Mouse (Mus musculus) granulocyte monocyte progenitor cell, adult 5-6 weeks (primary cell): ENCODE data around the gene Fam171b. TPM values are rescaled to one million over a fixed set of nuclear protein-coding genes. Genes with fewer than 3 reads are reported as not detected.

Source experiments
- ATAC-seq: replicated peaks from 2 replicates; pipeline ENCODE4 v1.8.0; 2016; ENCODE audit warnings: mild to moderate bottlenecking, moderate TSS enrichment, inconsistent platforms; ENCODE audit not compliant: poor library complexity, severe bottlenecking
- total RNA-seq, 2 experiments: library from RNA; stranded (forward) in 1 of 2; stranded (reverse) in 1 of 2; fragments of 200-712, 200-1000 nt in 1 of 2; fragments of >200 nt in 1 of 2; fragmentation: Nextera tagmentation in 1 of 2; gene quantifications; 2 replicates each; pipeline ENCODE4 v1.2.3; 2014 to 2017

The Fam171b gene
- total RNA-seq (2014; fragmentation: Nextera tagmentation) = not detected in 2 replicates
- total RNA-seq (2017) = not detected in 2 replicates

DNA sequence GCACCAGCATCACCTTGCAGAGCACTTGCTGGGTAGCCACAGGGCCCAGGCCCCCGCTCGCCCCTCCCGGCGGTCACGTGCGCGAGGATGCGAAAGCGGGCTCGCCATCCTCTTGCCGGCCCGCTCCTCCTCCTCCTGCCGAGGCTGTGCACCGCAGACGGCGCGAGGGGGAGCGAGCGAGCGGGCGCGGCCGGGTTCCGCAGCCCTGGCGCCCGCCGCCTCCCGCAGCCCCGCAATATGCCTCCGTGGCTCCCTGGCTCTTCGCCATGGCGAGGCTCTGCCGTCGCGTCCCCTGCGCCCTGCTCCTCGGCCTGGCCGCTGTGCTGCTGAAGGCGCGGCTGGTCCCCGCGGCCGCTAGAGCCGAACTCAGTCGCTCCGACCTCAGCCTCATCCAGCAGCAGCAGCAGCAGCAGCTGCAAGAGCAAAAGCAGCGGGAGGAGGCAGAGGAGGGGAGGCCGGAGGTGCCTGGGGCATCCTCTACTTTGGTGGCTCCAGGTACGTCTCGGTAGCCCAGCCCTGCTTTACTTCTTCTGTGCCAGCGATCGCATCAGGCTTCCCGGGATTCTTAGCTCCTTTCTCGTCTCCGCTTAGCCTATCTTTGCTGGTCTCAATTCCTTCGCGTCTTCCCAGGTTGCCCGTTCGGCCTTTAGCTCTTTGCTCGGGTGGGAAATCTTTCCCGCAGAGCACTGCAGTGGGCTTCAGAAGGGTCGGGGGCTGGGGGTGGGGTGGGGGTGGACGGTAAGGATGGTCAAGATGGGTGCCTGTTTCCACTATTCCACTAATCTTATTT lies at the start of gene Fam171b:
Fam171b (plus strand) TSS at position 154 of the 790 bp plus-strand sequence.
- ATAC-seq = peak; percentile 94

DNA sequence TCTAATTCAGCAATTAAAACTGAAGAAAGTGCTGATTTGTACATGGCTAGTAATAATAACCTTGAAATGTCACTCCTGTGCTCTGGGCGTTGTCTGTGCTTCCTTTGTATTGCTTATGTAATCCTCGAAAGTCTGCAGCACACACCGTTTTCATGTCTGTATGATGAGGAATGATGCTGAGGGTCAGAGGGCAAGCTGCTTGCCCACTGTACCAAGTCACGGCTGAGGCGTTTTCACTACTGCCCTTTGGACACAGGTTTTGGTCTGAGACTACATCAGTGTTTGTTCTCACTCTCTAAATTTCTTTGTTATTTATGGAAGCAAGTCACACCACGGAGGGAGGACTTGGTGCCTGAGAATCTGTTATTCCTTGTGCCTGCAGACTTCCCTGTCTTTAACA lies 46.4 kb upstream of the Fam171b start:
- no peak for ATAC-seq

DNA sequence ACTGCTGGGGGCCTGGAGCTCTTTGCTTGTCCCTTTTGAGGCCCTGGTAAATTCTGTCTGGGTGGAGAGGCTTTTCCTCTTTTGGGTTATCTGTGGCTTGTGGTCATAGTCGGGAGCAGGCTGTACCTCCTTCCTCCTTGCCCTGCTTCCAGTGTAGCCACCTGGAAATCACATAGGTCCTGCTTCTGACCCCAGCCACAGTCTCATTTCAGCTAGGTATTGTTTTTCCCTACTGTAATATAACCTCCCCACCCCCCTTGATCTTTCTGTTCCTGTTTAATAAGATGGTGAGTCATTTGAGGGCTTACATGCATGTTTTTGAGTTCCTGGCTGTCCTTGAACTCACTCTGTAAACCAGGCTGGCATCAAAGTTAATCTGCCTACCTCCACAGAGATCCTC lies 45.6 kb upstream of the Fam171b start:
- peak; percentile 87 for ATAC-seq

DNA sequence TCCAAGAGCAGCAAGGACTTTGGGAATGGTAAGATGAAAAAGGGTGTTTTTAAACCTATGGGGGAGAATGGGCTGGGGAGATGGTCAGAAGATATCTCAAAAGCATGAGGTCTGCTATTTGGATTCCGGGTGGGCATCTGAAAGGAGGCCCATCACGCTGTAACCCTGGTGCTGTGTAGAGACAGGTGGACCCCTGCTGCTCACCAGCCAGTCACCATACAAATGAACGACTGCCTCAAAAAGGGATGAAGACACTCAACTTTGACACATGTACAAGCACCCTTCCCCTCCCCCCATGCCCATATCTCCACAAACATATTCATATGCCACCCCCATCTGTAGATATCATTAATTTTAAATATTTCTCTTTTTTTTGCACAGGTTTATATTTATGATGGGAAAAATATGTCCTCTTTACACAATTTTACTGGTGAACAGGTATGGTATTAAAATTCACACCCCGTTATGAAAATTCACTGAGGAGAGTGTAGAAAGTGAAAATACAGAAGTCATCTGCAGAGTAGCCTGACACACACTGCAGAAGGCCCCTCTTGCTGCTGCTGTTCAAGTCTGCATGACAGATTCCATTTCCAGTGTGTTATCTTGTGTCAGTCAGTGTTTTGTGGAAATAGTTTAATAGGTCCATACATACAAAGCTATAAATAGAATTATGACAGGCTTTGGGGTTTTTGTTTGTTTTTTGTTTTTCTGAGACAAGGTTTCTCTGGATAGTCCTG lies 44.0 kb upstream of the Fam171b start:
- ATAC-seq = no peak

DNA sequence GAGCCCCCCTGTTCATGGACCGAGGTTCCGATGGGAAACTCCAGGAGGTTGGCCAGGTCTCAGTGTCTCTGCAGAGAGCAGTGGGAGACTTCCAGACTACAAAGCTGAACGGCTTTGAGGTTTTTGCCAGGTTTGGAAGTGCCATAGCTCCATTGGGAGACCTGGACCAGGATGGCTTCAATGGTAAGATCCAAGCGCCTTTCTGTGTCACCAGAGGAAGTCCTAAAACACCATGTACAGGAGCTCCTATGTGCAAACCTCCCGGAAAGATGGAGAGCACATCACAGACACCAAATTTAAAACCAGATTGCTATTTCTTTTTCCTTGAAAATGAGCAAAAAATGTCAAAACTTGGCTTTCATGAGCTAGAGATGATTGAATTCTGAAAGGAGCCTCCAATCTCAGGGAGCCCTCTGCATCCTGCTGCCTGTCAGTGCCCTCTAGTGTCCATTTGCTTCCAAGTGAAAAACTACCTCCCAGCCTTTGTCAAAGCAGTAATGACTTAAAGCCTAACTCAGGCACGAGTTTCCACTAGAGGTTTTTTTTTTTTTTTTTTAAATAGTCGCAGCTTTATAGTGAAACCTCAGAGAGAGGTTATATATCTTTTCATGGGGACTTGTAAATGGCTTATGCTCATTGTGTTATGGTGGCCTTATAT lies 41.2 kb upstream of the Fam171b start:
- peak; percentile 78 for ATAC-seq

DNA sequence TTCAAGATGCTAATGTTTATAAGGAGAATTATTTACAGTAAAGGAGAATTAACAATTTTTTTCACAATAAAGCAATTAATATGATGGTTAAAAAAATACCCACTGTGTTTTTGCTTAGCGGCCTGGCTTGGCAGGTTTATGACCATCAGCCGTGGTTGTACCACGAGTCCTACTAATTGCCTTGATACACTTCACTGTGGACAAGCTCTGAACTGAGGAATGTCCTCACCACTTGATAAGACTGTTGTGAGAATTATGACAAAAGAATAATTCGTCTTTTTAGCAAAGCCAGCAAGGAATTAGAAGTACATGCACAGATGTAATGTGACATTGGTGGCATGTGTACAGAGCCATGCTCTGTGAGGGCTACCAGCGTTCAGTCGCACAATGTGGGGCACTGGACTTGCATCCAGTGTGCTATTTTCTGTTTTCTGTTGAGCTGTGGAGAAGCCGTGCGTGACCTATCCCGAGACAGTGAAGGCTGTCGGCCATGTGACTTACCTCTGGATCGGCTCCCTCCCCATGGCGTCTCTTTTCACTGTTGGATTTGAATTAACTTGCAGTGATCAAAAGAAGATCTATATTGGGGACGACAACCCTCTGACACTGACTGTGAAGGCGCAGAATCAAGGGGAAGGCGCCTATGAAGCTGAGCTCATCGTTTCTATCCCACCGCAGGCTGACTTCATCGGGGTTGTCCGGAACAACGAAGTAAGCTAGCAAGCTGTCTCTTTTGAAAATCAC lies 20.9 kb upstream of the Fam171b start:
- ATAC-seq = no peak

DNA sequence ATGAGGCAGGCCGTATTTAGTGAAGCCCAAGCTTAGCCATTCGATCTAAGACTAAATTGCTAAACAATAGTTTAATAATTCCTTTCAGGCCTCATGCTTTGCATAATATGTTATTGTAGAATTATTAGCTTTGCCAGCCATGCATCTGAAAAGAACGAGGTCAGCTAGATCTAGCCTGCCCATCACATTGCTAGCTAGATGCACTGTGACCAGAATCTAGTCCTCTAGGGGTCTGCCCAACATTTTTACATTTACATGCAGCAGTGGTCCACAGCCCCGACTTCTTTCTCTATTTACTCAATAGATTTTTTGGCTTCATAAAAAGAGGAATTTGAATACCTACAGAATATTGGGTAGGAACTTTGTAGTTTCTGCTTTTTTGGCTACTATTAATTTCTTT lies 20.3 kb upstream of the Fam171b start:
- no peak for ATAC-seq

DNA sequence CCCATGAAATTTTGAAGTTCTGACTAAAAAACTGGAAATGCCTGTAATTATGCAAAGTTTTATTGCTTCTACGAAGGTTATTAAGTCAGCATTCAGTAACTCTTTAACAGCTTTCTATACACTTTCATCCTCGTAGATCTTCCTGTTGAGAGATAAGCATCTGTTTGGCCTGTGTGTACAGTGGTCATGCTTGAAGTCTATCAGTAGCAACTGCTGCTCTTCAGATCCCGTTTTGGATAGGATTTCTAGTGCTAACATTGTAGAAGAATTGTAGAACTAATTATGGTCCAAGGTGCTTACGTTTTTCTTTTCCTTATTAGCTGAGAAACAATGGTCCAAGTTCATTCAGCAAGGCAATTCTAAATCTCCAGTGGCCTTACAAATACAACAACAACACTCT lies 16.7 kb upstream of the Fam171b start:
- no peak for ATAC-seq

DNA sequence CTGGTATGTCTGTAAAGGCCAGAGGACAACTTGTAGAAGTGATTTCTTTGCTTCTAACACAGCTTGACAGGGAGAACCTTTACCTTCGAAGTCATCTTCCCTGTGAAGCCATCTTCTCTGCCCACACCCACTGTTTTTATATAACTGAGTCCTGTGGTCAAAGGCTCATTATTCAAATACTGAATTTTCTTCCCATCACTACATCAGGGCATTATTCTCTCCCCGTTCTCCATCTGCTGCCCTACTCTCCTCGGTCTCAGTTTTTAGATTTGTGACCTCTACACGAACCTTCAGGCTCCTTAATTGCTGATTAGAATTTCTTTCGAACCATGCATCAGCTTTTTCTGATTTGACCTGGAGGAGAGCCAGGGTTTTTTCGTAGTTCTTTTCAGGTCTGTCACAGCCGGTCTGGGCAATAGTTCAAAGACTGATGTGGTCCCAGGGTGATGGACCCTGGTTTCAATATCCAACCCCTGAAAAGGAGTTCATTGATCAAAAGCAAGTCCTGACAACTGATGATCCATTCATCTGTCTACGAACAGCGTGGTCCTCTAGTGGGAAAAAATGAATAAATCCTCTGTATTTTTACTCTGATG lies 14.4 kb upstream of the Fam171b start:
- no peak for ATAC-seq

DNA sequence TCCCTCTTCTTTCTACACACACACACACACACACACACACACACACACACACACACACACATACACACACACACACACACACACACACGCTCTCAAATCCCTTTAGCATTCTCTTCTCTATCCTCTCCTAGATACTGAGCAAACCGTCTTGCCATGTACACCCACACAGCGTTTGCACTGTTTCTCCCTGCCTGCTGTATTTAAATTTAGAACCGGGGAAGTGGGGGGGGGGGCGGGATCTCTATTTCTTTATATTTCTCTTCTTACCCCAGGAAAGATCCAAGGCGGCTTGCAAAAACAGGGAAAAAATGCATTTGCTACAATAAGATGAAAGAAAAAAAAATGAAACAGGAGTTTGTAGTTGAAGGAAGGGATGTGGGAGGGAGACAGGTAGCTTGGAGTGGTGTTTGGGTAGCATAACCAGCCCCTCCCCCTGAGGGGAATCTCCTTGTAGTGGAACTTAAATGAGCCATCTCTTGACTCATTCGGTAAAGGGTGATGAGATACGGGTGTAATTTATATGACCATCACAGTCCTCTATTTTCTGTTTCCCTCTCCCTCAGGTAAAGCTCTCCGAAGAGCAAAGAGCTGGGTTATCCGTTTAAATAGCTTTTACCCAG lies 947 bp downstream of the Fam171b start:
- no peak for ATAC-seq

DNA sequence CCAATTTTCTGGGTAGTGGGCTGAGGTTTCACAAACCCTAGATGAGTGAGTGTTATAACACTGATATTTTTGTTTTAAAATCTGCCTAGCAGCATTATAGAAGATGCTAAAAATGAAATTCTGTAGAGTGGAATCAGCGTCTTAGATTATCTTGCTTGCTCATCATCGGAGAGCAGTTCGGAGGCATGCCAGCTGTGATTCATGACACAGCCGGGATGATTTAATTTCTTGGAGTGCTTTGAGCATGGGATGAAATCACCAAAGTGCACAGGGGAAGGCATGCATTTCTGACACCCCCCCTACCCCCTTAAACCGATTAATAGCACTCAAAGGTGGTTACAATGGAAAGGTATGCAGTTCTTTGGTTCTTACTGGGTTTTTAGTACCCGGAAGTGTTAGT lies 1.6 kb downstream of the Fam171b start:
- ATAC-seq = no peak

DNA sequence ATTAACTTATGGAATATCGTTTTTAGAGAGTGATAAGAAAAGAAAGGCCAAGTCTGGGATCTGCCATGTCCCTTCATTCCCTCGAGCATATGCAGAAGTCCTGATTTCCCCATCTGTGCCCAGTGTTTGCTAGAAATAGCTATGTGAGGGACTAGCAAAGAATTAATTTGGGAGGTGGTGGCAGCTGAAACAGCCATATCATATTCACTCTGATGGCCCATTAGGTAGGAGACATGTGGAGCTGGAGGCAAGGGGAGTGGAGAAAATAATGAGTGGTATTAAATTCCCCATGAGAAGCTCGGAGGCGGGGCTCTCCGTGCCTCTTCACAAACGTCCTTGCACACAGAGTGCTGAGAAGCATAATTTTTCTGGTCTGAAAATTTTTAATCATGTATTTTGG lies 3.7 kb downstream of the Fam171b start:
- no peak for ATAC-seq

DNA sequence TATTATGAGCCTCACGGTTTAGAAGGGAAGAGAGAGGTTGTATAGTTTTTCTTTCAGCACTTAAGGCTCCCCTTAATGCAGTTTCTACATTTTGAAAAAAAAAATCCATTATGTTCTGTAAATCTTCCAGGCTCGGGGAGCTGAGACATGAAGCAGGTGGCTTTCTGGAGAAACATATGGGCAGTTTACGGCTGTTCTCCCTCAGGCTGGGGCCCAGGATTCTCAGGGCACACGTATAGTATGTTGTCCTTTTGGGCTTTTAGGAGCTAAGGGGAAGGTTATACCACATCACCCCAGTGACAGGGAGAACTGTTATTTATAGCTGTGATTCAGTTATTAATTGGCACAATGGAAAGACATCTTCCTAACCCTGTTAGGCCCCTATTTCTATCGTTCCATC lies 12.7 kb downstream of the Fam171b start:
- ATAC-seq = no peak

DNA sequence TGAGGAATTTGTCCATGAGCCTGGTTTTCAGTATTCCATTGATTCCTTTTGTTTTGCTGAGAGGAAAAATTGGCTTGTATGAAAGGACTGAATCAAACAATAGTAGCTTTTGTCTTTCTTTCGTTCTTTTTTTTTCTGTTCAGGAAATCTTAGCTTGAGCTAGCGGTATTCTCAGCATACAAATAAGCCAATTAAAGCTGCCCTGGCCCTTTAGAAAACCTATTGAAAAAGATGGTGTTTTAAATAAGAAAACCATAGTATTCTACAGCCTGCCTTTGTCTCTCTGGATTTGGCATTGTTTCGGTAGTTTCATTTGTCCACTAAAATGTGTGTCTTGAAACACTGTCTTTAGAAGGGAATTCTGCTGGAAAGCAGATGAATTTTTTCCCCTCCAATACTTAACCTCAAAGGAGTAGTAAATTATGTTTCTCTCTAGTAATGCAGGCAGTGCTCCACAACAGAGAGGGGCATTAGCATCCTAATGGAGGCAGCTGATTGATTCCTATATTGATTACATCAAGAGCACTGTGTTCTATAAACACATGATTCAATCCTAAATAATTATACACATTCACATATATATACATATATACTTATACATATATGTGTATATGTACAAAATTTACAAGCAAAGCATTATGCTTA lies 16.6 kb downstream of the Fam171b start:
- ATAC-seq = no peak

DNA sequence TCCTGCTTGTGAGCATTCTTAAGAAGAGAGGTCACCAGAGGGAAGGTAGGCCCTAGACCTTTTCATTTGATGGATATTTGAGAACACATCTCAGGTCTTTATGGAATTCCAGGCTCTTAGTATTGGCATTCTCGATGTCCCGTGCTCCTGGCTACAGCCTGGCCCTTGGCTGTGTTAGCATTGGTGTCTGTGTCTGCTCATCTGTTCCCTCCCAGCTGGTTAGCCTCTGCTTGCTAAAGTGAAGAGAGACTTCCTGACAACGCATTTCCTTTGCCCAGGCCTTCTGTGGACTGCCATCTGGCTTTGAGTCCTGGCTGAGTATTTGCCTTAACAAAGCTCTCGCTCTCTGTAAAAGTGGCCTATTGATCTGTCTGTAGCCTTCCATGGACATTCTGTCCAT lies 20.5 kb downstream of the Fam171b start:
- ATAC-seq = no peak

DNA sequence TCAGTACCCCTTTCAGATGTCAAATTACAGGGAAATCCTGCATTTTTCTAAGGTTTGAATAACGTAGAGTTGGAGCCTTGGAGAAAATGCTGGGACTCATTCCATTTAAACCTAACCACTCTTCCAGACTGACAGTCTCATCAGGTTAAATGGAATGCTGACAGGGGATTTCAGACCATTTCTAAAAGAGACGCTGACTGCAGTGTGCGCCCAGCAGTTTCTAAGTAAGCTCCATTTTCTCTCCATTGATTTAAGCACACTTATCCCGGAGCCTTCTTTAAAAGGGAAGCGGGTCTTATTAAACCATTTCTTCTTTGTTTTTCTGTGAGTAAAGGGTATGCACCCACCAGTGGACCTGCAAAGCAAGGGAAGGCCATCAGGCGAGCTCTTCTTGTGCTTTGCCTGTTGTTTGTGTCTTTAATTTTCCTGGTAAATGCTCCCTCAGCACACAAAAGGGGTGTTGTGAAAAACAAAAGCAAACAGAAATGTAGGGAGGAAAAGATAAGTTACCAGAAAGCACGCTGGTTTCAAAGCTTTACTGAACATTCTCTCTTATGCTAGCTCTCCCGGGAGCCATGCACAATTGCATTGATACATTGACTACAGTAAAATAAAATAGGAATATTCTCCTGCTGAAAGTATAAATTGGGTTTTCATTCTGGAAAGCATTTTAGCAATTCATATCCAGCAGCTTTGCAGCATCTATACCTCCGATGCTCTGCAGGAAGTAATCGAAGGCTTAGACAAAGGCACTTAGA lies 23.1 kb downstream of the Fam171b start:
- no peak for ATAC-seq

DNA sequence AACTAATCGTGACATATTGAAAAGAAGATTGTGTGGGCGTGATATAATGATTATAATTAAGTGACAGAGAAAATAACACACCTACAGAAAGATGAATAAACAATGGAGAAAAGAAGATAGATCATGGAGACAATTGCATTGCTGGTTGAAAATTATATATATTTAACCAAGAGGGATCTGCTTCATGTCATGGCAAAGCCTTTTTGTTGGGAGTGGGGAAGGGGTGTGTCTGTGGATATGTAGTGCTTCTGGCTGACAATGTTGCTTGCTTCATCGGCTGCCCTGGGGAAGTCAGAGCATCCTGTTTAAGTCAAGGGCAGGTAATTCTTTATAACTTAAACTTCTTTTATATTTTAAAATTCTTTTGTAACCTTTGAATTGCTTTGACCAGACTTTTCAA lies 36.1 kb downstream of the Fam171b start:
- no peak for ATAC-seq

DNA sequence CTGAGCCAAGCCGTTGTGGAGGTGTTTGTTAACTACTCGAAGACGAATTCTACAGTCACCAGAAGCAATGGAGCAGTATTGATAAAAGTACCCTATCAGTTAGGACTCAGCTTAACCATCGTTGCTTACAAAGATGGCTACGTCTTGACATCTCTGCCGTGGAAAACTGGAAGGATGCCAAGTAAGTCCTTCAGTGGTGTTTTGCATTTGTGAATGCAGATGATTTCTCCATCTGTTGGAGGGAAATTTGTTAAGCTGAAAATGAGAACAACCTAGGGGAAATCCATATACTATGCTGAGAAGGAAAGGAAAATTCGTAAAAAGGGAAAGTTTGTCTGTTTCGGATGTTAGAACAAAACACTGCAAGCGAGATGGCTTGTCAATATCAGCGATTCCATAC lies 41.0 kb downstream of the Fam171b start:
- no peak for ATAC-seq

DNA sequence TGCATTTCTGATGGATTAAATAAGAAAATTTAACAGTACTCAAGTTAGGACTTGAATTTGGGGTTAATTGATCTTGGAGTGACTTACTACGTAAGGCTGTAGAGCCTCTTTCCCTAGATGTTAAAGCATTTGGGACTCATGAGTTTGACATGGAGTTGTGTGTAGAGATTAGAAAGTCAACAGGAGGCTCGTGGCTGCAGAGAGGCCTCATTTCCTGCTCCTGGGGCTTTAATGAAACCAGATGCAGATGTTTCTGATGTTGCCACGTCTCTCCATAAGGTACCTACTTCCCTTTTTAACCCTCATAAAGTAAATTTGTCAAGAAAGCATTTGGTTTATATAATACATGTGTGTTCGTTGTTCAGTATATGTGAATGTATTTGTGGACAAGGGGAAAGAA lies 43.8 kb downstream of the Fam171b start:
- peak; percentile 35; the same call in 1 of the 2 replicates for ATAC-seq
